Mouse (Mus musculus) Muller cell, postnatal 12 days (primary cell): ENCODE measurements at regions not wholly inside any gene's neighbourhood (a gene's known extent, or its start where the extent isn't known, plus 50 kb on each side); places are given as distances from the start of the nearest gene placed in this dataset.
"Not testable (repeated sequence)": the region's sequence is repeated elsewhere in the genome, so short reads cannot be mapped to it uniquely, and the experiment has no call there.

Experiments
- DNase-seq: peaks from one replicate; pipeline ENCODE4 v3.0.0-alpha.2; 2015; ENCODE audit errors: inconsistent ontology term

- DNase-seq = peak; percentile 42
Observed at GRCm38 (mm10) chr14:96954462-96954861, 435.6 kb upstream of the Klhl1 start.

- DNase-seq = peak; percentile 7
Observed at GRCm38 (mm10) chr14:96908737-96909136, 389.8 kb upstream of the Klhl1 start.

- DNase-seq = peak; percentile 64
Observed at GRCm38 (mm10) chr14:96879701-96880100, 360.8 kb upstream of the Klhl1 start.

GRCm38 (mm10) chr14:96871969-96872368 is 353.1 kb upstream of the Klhl1 start:
- DNase-seq = no peak

GRCm38 (mm10) chr14:96838910-96839309 is 320.0 kb upstream of the Klhl1 start:
- DNase-seq = no peak

- DNase-seq = no peak
Observed at GRCm38 (mm10) chr14:96825083-96825482, 306.2 kb upstream of the Klhl1 start.

- DNase-seq = no peak
Observed at GRCm38 (mm10) chr14:96815665-96816064, 296.8 kb upstream of the Klhl1 start.

- DNase-seq = no peak
Observed at GRCm38 (mm10) chr14:96805284-96805683, 286.4 kb upstream of the Klhl1 start.

GRCm38 (mm10) chr14:96794806-96795205 is 275.9 kb upstream of the Klhl1 start:
- no peak for DNase-seq

GRCm38 (mm10) chr14:96787917-96788316 is 269.0 kb upstream of the Klhl1 start:
- no peak for DNase-seq

GRCm38 (mm10) chr14:96787286-96787685 is 268.4 kb upstream of the Klhl1 start:
- DNase-seq = no peak

- DNase-seq = no peak
Observed at GRCm38 (mm10) chr14:96775801-96776200, 256.9 kb upstream of the Klhl1 start.

- no peak for DNase-seq
Observed at GRCm38 (mm10) chr14:96760591-96760990, 241.7 kb upstream of the Klhl1 start.

- no peak for DNase-seq
Observed at GRCm38 (mm10) chr14:96733211-96733610, 214.3 kb upstream of the Klhl1 start.

GRCm38 (mm10) chr14:96697086-96697485 is 178.2 kb upstream of the Klhl1 start:
- no peak for DNase-seq

- DNase-seq = no peak
Observed at GRCm38 (mm10) chr14:96690923-96691322, 172.0 kb upstream of the Klhl1 start.

- DNase-seq = peak; percentile 6
Observed at GRCm38 (mm10) chr14:96683943-96684342, 165.0 kb upstream of the Klhl1 start.

- DNase-seq = no peak
Observed at GRCm38 (mm10) chr14:96681740-96682139, 162.8 kb upstream of the Klhl1 start.

GRCm38 (mm10) chr14:96676213-96676612 is 157.3 kb upstream of the Klhl1 start:
- no peak for DNase-seq

GRCm38 (mm10) chr14:96668635-96669034 is 149.7 kb upstream of the Klhl1 start:
- no peak for DNase-seq

GRCm38 (mm10) chr14:96656500-96656899 is 137.6 kb upstream of the Klhl1 start:
- DNase-seq = no peak

- no peak for DNase-seq
Observed at GRCm38 (mm10) chr14:96630291-96630690, 111.4 kb upstream of the Klhl1 start.

GRCm38 (mm10) chr14:96606736-96607135 is 87.8 kb upstream of the Klhl1 start:
- DNase-seq = no peak

- DNase-seq = not testable (repeated sequence)
Observed at GRCm38 (mm10) chr14:96601092-96601491, 82.2 kb upstream of the Klhl1 start.

- no peak for DNase-seq
Observed at GRCm38 (mm10) chr14:96592051-96592450, 73.1 kb upstream of the Klhl1 start.
